Mouse (Mus musculus) megakaryocyte, embryonic 14.5 days (primary cell): ENCODE measurements around the gene Ppie.
"Not testable (repeated sequence)": the region's sequence is repeated elsewhere in the genome, so short reads cannot be mapped to it uniquely, and the experiment has no call there.

Experiments
- FLI1 ChIP-seq: IDR thresholded peaks from 2 replicates; pipeline ENCODE4 v1.6.1; 2012; ENCODE audit warnings: low read length, inconsistent platforms, mixed read lengths
- GATA1 ChIP-seq: IDR thresholded peaks from 3 replicates; pipeline ENCODE4 v1.6.1; 2012; ENCODE audit warnings: mixed read lengths, low read length, inconsistent platforms, borderline replicate concordance

- TF ChIP-seq GATA1, FLI1: not testable (repeated sequence)
Measured at GRCm38 (mm10) chr4:123114651-123115050, 25.1 kb downstream of the Ppie start.
